Mouse (Mus musculus): ENCODE results near the gene Gm28710.
A peak's percentile ranks its signal among the peaks of the same experiment; 100 is the strongest.

Gene Gm28710

DNA sequence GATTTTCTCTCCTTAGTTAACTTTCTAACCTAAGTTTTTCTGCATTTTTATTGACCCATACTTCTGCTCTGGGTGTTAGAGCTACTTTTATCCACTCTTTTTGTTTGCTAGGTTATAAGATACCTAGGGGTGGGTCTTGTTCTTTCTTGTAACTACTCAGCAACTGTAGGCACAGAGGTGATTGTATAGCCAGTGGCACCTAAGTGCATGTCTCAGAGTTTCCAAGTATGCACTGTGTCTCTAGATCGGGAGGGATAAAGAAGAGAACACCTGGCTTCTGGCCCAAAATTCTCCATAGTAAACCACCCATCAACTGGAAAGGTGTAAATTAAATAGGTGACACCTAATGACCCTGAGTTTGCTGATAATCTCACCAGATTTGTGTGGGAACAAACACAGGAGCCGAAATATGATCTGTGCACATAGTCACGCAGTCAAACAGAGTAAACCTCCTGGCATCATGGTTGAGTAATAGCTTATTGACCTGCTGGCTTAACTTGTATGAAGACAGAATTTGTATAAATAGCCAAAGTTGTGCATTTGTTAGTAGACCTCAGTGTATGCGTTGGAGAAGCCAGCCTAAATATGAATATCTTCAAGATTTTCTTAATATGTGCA is at the start of gene Gm28710:
Gm28710 (plus strand) TSS at position 568 of the 618 bp plus-strand sequence.
- DNase-seq: peak in 1 of 2 experiments; percentile 2

DNA sequence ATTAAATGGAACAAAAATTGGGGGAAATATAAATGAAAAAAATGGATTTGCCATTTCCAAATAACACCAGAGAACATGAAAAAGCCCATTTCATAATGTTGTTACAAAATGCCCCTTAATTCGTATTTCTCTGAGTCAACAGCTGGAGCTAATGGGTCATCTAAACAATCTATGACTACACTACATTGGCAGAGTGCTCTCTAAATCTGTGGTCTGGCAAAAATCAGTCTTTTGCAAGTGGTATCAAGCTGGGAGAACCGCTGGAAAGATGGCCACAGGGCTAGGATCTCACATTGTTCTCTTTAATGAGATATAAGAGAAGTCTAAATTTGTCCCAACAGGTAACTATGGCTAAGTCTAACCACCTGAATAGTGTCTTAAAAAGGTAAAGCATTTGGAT is 14.4 kb upstream of the Gm28710 start:
- no peak for DNase-seq

GRCm38 (mm10) chr5:16778610-16779172 is 12.9 kb upstream of the Gm28710 start:
- no peak for DNase-seq

GRCm38 (mm10) chr5:16785627-16786026 is 6.0 kb upstream of the Gm28710 start:
- no peak for DNase-seq

DNA sequence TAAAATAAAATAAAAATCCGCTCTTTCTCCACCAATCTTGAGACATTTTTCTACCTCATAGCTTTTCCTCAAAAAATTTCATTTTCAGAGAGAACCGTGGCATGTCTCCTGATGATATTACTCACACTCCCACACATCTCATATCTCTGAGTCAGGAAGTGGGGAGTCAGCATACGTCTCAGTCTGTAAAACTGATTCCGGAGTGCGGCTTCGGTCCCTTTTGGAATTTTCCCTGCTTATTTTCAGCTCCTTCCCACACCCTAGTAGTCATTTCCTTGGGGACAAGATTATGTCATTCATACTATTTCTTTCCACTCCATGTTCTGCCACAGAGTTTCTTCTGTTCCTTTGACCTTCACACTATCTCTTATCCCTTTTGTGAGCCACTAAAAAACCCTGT is 3.4 kb downstream of the Gm28710 start:
- DNase-seq: no peak

DNA sequence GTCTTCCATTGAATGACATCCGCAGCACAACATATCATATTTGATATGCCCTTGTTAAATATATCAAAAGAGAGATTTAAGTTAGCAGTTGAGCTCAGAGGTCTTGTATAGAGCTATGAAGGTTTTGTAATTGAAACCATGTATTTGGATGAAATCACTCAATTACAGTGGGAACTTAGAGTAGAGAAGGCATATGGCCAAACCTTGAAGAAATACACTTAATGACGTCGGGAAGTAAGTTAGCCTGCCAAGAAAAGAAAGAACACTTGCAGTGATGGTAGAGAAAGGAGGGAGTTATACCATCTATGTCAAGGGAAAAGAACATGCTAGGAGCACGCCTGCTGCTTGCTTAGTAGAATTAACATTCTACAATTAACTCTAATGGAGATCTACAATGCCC is 11.1 kb downstream of the Gm28710 start:
- no peak for DNase-seq

GRCm38 (mm10) chr5:16838991-16839390 is 47.4 kb downstream of the Gm28710 start:
- DNase-seq: no peak

- DNase-seq: peak in 1 of 2 experiments; percentile 7
These were observed 77.8 kb downstream of the Gm28710 start for GRCm38 (mm10) chr5:16869309-16869915.

- DNase-seq: no peak
These were observed 102.6 kb downstream of the Gm28710 start for GRCm38 (mm10) chr5:16894161-16894560.

DNA sequence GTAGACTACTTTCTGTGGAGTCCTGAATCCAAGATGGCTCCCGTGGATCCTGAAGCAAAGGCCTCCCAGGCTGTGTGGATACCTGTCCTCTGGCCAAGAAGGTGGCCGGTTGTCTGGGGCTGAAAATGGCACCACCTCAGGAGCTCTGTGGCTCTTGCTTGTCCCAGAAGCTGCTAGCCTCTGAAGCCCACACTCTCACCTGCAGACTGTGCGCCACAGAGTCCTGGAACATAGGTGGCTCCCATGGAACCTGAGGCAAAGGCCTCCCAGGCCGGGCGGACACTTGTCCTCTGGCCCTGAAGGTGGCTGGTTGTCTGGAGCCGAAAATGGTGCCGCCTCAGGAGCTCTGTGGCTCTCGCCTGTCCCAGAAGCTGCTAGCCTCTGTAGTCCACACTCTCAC is 128.2 kb downstream of the Gm28710 start:
- DNase-seq: no peak

DNA sequence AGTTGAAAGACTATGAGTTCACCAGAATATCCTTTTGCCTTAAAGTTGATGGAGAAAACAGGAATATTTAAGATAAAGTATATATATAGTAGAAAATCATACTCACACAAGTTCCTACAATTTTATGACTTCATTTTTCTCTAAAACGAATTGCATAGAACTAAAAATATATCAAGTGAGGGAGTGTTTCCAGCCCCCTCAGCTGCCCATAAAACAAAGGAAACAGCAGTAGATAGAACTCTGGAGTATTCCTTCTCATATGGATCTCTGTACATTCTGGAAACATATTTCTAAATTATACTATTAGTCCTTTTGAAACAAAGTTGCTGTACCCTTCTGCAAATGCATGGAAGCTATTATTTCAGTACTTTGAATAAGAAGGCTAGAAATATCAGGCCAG is 130.9 kb downstream of the Gm28710 start:
- DNase-seq: no peak
